8 mouse cellular contexts compared by ENCODE assay signal in the genomic region with DNA sequence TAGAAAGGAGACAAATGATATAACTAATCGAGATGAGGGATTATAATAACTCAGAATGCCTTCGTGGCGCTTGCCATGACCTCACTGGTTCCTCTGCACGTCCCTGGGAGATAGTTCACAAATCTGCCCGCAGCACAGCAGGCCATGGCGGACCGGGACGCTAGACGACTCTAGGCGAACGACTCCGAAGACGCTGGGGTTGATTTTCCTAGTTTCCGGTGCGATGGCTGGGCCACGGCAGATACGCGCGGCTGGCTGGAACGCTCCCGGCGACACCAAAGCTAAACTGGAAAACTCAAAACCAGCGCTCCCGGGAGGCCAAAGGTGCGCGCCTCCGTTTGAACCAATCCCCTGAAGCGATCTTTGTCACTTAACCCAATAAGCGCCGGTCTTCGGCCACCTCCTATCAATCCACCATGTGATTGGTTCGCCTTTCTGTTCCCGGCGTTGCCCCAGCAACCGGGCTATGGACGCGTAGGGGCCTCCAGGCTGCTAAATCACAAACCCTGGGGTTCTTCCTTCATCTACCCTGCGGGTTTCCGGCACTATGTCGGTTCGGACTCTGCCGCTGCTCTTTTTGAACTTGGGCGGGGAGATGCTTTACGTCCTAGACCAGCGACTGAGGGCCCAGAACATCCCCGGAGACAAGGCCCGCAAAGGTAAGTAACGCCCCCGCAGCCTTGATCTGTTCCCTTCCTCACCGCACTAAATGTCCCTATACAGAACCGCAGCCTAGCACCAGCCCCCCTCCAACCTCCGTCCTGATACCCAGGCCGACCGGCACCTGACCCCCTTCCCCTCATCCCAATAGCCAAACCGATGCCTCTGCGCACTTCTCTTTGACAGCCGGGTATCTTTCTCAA. TPM values are rescaled to one million over a fixed set of nuclear protein-coding genes. Genes with fewer than 3 reads are reported as not detected.
DNase-seq lines count a peak whose midpoint lies in the region; ATAC-seq and TF ChIP-seq lines count a peak whose summit lies in the region.

A gene (plus strand): TSS at position 432 of the 863 bp plus-strand sequence.

- peak; percentile 93 for DNase-seq in ES-CJ7 (ENCODE audit: low read depth, low spot score)
- peak; percentile 82 for DNase-seq in cerebellum, adult 11 months
- peak; percentile 81 to 86 for DNase-seq in heart, postnatal 36 days
- DNase-seq in layer of hippocampus, adult 2 months (ENCODE audit: low spot score in 2 of 2): peak; percentile 90 to 94
- DNase-seq in lung, embryonic 14.5 days: peak; percentile 97
- peak; percentile 90 for DNase-seq in thymus, adult 2 months

- peaks cover 20% of the 10 kb centered on the region for H3K4me1 ChIP-seq in forebrain, embryonic 15.5 days
- H3K4me1 ChIP-seq in lung, embryonic 14.5 days (ENCODE audit: insufficient read depth): no peaks in the 10 kb centered on the region
- peaks cover 4% of the 10 kb centered on the region for H3K4me1 ChIP-seq in olfactory bulb, adult 2 months (ENCODE audit: control insufficient read depth, insufficient read depth, low read length)
- H3K4me1 ChIP-seq in thymus, adult 2 months (replicated peaks; ENCODE audit: control insufficient read depth, insufficient read depth, low read length): peaks cover 15% of the 10 kb centered on the region

- WGBS in forebrain, embryonic 15.5 days: under 1% methylated on average over 57 of the region's 57 CpGs
- under 1% methylated on average over 57 of the region's 57 CpGs for WGBS in lung, embryonic 14.5 days
- under 1% methylated on average over 57 of the region's 57 CpGs for WGBS in olfactory bulb, adult 2 months
- WGBS in thymus, adult 2 months: 3% methylated on average over 57 of the region's 57 CpGs

- H3K27ac ChIP-seq in forebrain, embryonic 15.5 days (replicated peaks): peak within 1 kb of the TSS; percentile 59; the same call in 1 of the 2 replicates
- H3K27ac ChIP-seq in layer of hippocampus, adult 2 months: peak within 1 kb of the TSS; percentile 90
- H3K27ac ChIP-seq in lung, embryonic 14.5 days (ENCODE audit: low read depth): peak within 1 kb of the TSS; percentile 76
- H3K27ac ChIP-seq in olfactory bulb, adult 2 months (ENCODE audit: insufficient read depth, low read depth, low read length): peak within 1 kb of the TSS; percentile 38; the same call in 1 of the 2 replicates
- H3K27ac ChIP-seq in thymus, adult 2 months (ENCODE audit: control insufficient read depth, insufficient read depth, low read length): no peak within 1 kb of the TSS

- no peaks in the 10 kb centered on the region for H3K9me3 ChIP-seq in forebrain, embryonic 15.5 days
- H3K9me3 ChIP-seq in lung, embryonic 14.5 days (ENCODE audit: low read depth, low read length): no peaks in the 10 kb centered on the region

- TF ChIP-seq POLR2A in olfactory bulb, adult 2 months (IDR thresholded peaks at IDR 0.05; ENCODE audit: insufficient read depth, low read depth, low read length): peak; percentile 33; the same call in 1 of the 2 replicates
- TF ChIP-seq POLR2A in thymus, adult 2 months (IDR thresholded peaks at IDR 0.05; ENCODE audit: control insufficient read depth, extremely low read depth, insufficient read depth, low read length, poor library complexity): no peak

- peaks cover 22% of the 10 kb centered on the region for H3K36me3 ChIP-seq in forebrain, embryonic 15.5 days
- H3K36me3 ChIP-seq in lung, embryonic 14.5 days (ENCODE audit: insufficient read depth): peaks cover 25% of the 10 kb centered on the region
- H3K36me3 ChIP-seq in thymus, adult 2 months (ENCODE audit: control insufficient read depth, insufficient read depth, low read length): peaks cover 13% of the 10 kb centered on the region; the same call in 1 of the 2 replicates

- H3K9ac ChIP-seq in forebrain, embryonic 15.5 days (replicated peaks): peak within 1 kb of the TSS; percentile 63
- peak within 1 kb of the TSS; percentile 69 for H3K9ac ChIP-seq in lung, embryonic 14.5 days

- H3K4me3 ChIP-seq in forebrain, embryonic 15.5 days: peak within 1 kb of the TSS; percentile 69
- peak within 1 kb of the TSS; percentile 85 for H3K4me3 ChIP-seq in layer of hippocampus, adult 2 months
- peak within 1 kb of the TSS; percentile 64 for H3K4me3 ChIP-seq in lung, embryonic 14.5 days (ENCODE audit: low read depth, low read length)
- H3K4me3 ChIP-seq in olfactory bulb, adult 2 months (ENCODE audit: insufficient read depth, low read depth, low read length): peak within 1 kb of the TSS; percentile 82
- H3K4me3 ChIP-seq in thymus, adult 2 months (ENCODE audit: control insufficient read depth, insufficient read depth, low read length): peak within 1 kb of the TSS; percentile 69

- peak; percentile 99 for ATAC-seq in forebrain, embryonic 15.5 days (replicated peaks)
- ATAC-seq in lung, embryonic 14.5 days (ENCODE audit: insufficient read depth): peak; percentile 98

- TF ChIP-seq CTCF in layer of hippocampus, adult 2 months (conservative IDR thresholded peaks at IDR 0.05): no peak
- TF ChIP-seq CTCF in lung, embryonic 14.5 days (IDR thresholded peaks at IDR 0.05; ENCODE audit: low read depth): no peak
- TF ChIP-seq CTCF in olfactory bulb, adult 2 months (IDR thresholded peaks at IDR 0.05; ENCODE audit: insufficient read depth, low read depth, low read length): no peak
- TF ChIP-seq CTCF in thymus, adult 2 months (IDR thresholded peaks at IDR 0.05; ENCODE audit: borderline replicate concordance, control insufficient read depth, extremely low read depth, insufficient read depth, low read length, poor library complexity): no peak; the same call in 1 of the 2 replicates

- peak within 1 kb of the TSS; percentile 89 for H3K4me2 ChIP-seq in forebrain, embryonic 15.5 days (replicated peaks)
- peak within 1 kb of the TSS; percentile 87 for H3K4me2 ChIP-seq in lung, embryonic 14.5 days

- H3K27me3 ChIP-seq in forebrain, embryonic 15.5 days: no peaks in the 10 kb centered on the region
- H3K27me3 ChIP-seq in lung, embryonic 14.5 days (ENCODE audit: insufficient read depth, low read length): no peaks in the 10 kb centered on the region
- no peaks in the 10 kb centered on the region for H3K27me3 ChIP-seq in thymus, adult 2 months (ENCODE audit: control insufficient read depth, insufficient read depth, low read length)

- intact Hi-C loops in heart, postnatal 36 days (cut with DNase I): no loop called here

RNA-seq across cellular contexts. Expression of the gene that starts here (rescaled TPM):
- 35.3 TPM in 2 replicates for polyA plus RNA-seq in forebrain, embryonic 15.5 days (2015; fragmentation: Nextera tagmentation; extraction: Ambion mirVana)
- 1 to 10 TPM; 2.5 to 2.7 TPM for total RNA-seq in heart, postnatal 36 days (2021)
- 10 to 100 TPM; 41.1 to 44.5 TPM for total RNA-seq in layer of hippocampus, adult 2 months (2021)
- 18.1 TPM in 2 replicates for polyA plus RNA-seq in lung, embryonic 14.5 days (2014; fragmentation: Nextera tagmentation; extraction: Ambion mirVana)
- not detected in 2 replicates for polyA plus RNA-seq in olfactory bulb, adult 2 months (2012; ENCODE audit: insufficient read depth, insufficient read length, low replicate concordance, missing spikeins)
- polyA plus RNA-seq in thymus, adult 2 months (2012; rRNA removed): 0.99 and 1.1 TPM in 2 replicates

Comparison
In these comparisons a context has a peak if more than half of its experiments do, and no peak if none do; other contexts are left out.
1. RNA of the gene that starts here (total RNA-seq): 41.1 to 44.5 TPM in layer of hippocampus, adult 2 months; 2.5 to 2.7 TPM in heart, postnatal 36 days; every median in the first group is over 10 times any median in the second.
2. Peak in every context shown above with its lines, with median percentiles within 50 percentile points of each other: DNase-seq and H3K4me3 ChIP-seq.